Mouse (Mus musculus) embryonic facial prominence, embryonic 12.5 days (tissue): Measurements from ENCODE around the gene Gm9922. TPM values are rescaled to one million over a fixed set of nuclear protein-coding genes. Genes with fewer than 3 reads are reported as not detected.

Experiments
- ATAC-seq: fragments of 200-750 bp; cut with Nextera tagmentation; 2 replicates; pipeline ENCODE4 v1.8.0; 2017; ENCODE audit not compliant: insufficient number of reproducible peaks, insufficient read depth, low FRiP score, low TSS enrichment
- H3K27ac ChIP-seq: fragments of 300-500 bp; sonication (generic); 2 replicates; pipeline ENCODE4 v1.5.1; 2016; ENCODE audit warnings: mild to moderate bottlenecking
- H3K27me3 ChIP-seq: fragments of 300-500 bp; sonication (generic); 2 replicates; pipeline ENCODE4 v1.6.1; 2016; ENCODE audit warnings: mild to moderate bottlenecking, moderate library complexity
- H3K36me3 ChIP-seq: fragments of 300-500 bp; sonication (generic); 2 replicates; pipeline ENCODE4 v1.6.1; 2016; ENCODE audit warnings: mild to moderate bottlenecking
- H3K4me1 ChIP-seq: fragments of 300-500 bp; sonication (generic); 2 replicates; pipeline ENCODE4 v1.6.1; 2016
- H3K4me2 ChIP-seq: fragments of 300-500 bp; sonication (generic); replicated peaks from 2 replicates; pipeline ENCODE4 v1.6.1; 2016; ENCODE audit warnings: mild to moderate bottlenecking, moderate library complexity
- H3K4me3 ChIP-seq: fragments of 300-500 bp; sonication (generic); 2 replicates; pipeline ENCODE4 v1.5.1; 2016; ENCODE audit warnings: mild to moderate bottlenecking
- H3K9ac ChIP-seq: fragments of 300-500 bp; sonication (generic); 2 replicates; pipeline ENCODE4 v1.6.1; 2016; ENCODE audit warnings: mild to moderate bottlenecking, moderate library complexity
- H3K9me3 ChIP-seq: fragments of 300-500 bp; sonication (generic); 2 replicates; pipeline ENCODE4 v1.6.1; 2016; ENCODE audit warnings: mild to moderate bottlenecking, moderate library complexity
- WGBS: fragments of 180-500 bp; shearing (Covaris S2); methylation state at CpG from one replicate; pipeline ENCODE4 v1.1.7; 2016; 5-methylcytosine and 5-hydroxymethylcytosine counted together
- polyA plus RNA-seq: library from polyadenylated mRNA; unstranded; fragments of >200 nt; fragmentation: Nextera tagmentation; extraction: Ambion mirVana; gene quantifications from 2 replicates; pipeline ENCODE4 v1.2.1, GENCODE M21; 2016

Gm9922 gene
- polyA plus RNA-seq: 2.0 and 2.3 TPM in 2 replicates

DNA sequence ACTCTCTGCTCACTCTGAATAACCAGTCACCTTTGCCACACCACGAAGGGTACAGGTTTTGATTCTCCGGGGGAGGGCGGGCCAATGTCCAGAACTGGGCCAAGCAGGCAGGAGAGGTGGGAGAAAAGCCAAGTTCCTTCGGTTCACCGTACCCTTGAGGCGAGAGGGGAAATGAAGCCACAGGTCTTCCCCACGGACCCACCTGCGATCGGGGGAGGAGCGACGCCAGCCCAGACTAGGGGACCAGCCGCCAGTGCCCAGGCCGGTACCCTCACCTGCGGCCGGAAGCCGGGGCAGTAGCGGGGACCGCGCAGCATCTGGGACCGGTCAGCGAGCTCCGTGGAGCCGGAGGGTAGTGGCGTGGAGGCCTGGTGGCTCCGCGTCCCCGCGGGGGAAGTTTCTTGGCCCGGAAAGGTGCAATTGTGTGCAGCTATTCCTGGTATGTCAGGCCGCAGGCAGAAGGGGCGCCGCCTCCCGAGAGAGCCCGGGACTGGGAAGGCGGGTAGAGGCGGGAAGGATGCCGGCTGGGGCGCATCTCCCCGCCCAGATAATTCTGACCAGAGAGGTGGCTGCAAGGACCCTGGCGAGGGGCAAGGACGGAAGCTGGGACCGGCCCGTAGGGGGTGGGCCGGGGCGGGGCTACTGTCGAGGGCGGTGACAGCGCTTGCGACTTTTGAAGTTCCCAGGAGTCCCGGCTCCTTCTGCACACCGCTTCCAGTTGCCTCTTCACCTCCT is at the start of gene Gm9922, which contains the start of gene Lmo7:
TSS of gene Gm9922 (minus strand) at position 578 of the 735 bp plus-strand sequence.
TSS of gene Lmo7 (plus strand) at position 721 of the 735 bp plus-strand sequence.
- peak; percentile 87 for ATAC-seq
- peak within 1 kb of the TSS; percentile 99 for H3K4me2 ChIP-seq
- WGBS: under 1% methylated on average over 47 of the region's 51 CpGs
- H3K4me3 ChIP-seq: peak within 1 kb of the TSS; percentile 70
- H3K27ac ChIP-seq: peak within 1 kb of the TSS; percentile 41; the same call in 1 of the 2 replicates
- no peaks in the 10 kb centered on the region for H3K9me3 ChIP-seq
- H3K27me3 ChIP-seq: peaks cover 21% of the 10 kb centered on the region
- H3K36me3 ChIP-seq: no peaks in the 10 kb centered on the region
- H3K9ac ChIP-seq: peak within 1 kb of the TSS; percentile 63
- H3K4me1 ChIP-seq: 0 out of 2 replicates have a peak, but pooled peaks cover 3% of the 10 kb centered on the region

- no peak for ATAC-seq
- H3K27me3 ChIP-seq: no peaks in the 10 kb centered on the region
- WGBS: 96% methylated on average over 3 of the region's 3 CpGs
Observed at GRCm38 (mm10) chr14:101778426-101778825, 48.8 kb upstream of the Gm9922 start.

GRCm38 (mm10) chr14:101777129-101777493 is 47.5 kb upstream of the Gm9922 start:
- WGBS: 36% methylated on average over 3 of the region's 3 CpGs
- H3K27ac ChIP-seq: no peak overlapping the region
- H3K9ac ChIP-seq: no peak overlapping the region
- H3K9me3 ChIP-seq: no peaks in the 10 kb centered on the region
- no peaks in the 10 kb centered on the region for H3K27me3 ChIP-seq
- no peak for ATAC-seq
- no peaks in the 10 kb centered on the region for H3K4me1 ChIP-seq
- no peak overlapping the region for H3K4me2 ChIP-seq
- H3K4me3 ChIP-seq: no peak overlapping the region
- H3K36me3 ChIP-seq: no peaks in the 10 kb centered on the region

More at GRCm38 (mm10) chr14:101778426-101778825, 48.8 kb upstream of the Gm9922 start:
- Histone ChIP-seq H3K9ac (no peak overlapping the region), H3K27ac (no peak overlapping the region), H3K36me3 (no peaks in the 10 kb centered on the region), H3K9me3 (no peaks in the 10 kb centered on the region), H3K4me1 (no peaks in the 10 kb centered on the region), H3K4me3 (no peak overlapping the region), H3K4me2 (no peak overlapping the region)

DNA sequence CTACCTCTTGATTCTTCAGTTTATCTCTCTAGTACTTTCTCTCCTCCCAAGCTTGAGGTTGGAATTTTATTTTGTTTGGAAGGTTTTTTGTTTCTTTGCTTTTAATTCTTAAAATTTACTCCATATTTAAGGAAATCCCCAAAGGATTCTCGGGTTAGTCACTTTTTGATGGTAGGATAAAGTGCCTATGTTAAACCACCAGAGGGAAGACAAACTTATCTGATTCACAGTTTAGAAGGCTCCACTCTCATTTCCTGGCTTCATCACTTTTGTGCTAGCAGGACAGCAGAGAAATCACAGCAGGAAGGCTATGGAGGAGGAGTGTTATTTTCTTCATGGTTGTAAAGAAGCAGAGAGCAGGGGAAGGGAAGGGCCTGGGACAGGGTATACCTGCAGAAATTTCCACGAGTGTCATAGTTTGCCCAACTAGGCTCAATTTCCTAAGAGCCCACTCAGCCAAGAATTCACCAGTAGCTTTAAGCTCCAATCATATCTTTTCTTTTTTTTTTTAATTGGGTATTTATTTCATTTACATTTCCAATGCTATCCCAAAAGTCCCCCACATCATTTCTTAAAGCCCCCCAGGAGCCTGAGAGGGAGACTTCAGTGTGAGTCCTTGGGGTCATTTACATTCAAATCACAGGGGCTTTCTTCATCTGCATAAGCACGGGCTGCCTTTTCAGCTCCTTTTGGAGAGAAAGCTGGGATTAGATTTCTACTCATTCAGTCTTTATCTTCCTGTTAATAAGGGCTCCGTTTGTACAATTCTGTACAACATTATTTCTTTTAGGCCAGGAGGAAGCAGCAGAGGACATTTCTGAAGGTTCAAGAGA is 46.9 kb upstream of the Gm9922 start:
- no peak overlapping the region for H3K9ac ChIP-seq
- no peak for ATAC-seq
- no peak overlapping the region for H3K4me2 ChIP-seq
- no peaks in the 10 kb centered on the region for H3K4me1 ChIP-seq
- H3K27me3 ChIP-seq: no peaks in the 10 kb centered on the region
- H3K27ac ChIP-seq: no peak overlapping the region
- WGBS: 24% methylated on average over 4 of the region's 4 CpGs
- no peaks in the 10 kb centered on the region for H3K9me3 ChIP-seq
- no peak overlapping the region for H3K4me3 ChIP-seq
- H3K36me3 ChIP-seq: no peaks in the 10 kb centered on the region

DNA sequence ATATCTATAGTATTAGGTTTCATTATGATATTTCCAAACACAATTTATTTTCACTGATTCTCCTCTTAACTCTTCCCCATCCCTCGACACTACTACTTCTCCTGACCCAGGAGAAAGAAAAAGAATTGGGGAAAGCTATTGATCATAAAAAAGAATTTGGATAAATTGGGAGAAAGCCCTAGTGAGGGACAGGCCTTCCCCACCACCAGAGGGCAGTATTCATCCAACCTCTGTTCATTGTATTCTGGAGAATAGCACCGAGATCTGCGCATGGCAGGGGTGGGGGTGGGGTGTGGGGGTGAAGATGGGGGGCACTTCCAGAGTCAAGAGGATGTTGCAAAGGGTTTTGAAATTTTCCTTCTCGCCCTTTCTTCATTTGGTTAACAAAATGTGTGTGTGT is 45.0 kb upstream of the Gm9922 start:
- H3K27ac ChIP-seq: no peak overlapping the region
- H3K4me2 ChIP-seq: no peak overlapping the region
- no peak overlapping the region for H3K9ac ChIP-seq
- no peak for ATAC-seq
- no peaks in the 10 kb centered on the region for H3K4me1 ChIP-seq
- H3K9me3 ChIP-seq: no peaks in the 10 kb centered on the region
- no peaks in the 10 kb centered on the region for H3K27me3 ChIP-seq
- 62% methylated on average over 4 of the region's 4 CpGs for WGBS
- no peak overlapping the region for H3K4me3 ChIP-seq
- H3K36me3 ChIP-seq: no peaks in the 10 kb centered on the region

DNA sequence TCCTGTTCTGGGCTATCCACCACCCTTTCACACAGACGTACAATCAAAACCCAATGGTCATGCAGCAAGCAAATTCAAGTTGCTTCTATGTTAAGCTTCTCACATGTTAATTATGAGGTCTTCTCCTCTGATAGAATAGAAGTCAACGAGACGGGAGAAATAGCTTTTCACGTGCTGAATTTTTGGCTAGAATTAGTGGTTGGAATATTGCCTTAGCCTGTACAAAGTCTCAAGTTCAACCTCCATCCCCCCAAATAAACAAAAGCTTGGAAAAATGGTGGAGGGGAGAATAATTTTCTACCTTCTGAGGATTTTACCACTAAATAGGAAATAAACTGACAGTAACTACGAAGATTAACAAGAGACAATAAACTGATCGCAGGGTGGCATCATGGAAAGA is 42.1 kb upstream of the Gm9922 start:
- WGBS: 89% methylated on average over 6 of the region's 6 CpGs

GRCm38 (mm10) chr14:101771336-101771735 is 41.7 kb upstream of the Gm9922 start:
- Histone ChIP-seq H3K4me1 (no peaks in the 10 kb centered on the region), H3K9ac (no peak overlapping the region), H3K4me3 (no peak overlapping the region), H3K27me3 (no peaks in the 10 kb centered on the region), H3K27ac (no peak overlapping the region), H3K4me2 (no peak overlapping the region), H3K9me3 (no peaks in the 10 kb centered on the region), H3K36me3 (no peaks in the 10 kb centered on the region)
- ATAC-seq: no peak
- WGBS: 74% methylated on average over 5 of the region's 5 CpGs

More for the DNA sequence above, 42.1 kb upstream of the Gm9922 start:
- no peak for ATAC-seq
- Histone ChIP-seq H3K27me3 (no peaks in the 10 kb centered on the region), H3K9me3 (no peaks in the 10 kb centered on the region), H3K27ac (no peak overlapping the region), H3K36me3 (no peaks in the 10 kb centered on the region), H3K4me3 (no peak overlapping the region), H3K9ac (no peak overlapping the region), H3K4me1 (no peaks in the 10 kb centered on the region), H3K4me2 (no peak overlapping the region)

GRCm38 (mm10) chr14:101763762-101764295 is 34.2 kb upstream of the Gm9922 start:
- Histone ChIP-seq H3K4me1 (no peaks in the 10 kb centered on the region), H3K36me3 (no peaks in the 10 kb centered on the region), H3K9ac (no peak overlapping the region), H3K27ac (no peak overlapping the region), H3K4me3 (no peak overlapping the region), H3K4me2 (no peak overlapping the region), H3K27me3 (no peaks in the 10 kb centered on the region), H3K9me3 (no peaks in the 10 kb centered on the region)
- ATAC-seq: no peak
- 28% methylated on average over 3 of the region's 3 CpGs for WGBS

- Histone ChIP-seq H3K9ac (no peak overlapping the region), H3K36me3 (no peaks in the 10 kb centered on the region), H3K4me1 (no peaks in the 10 kb centered on the region), H3K9me3 (no peaks in the 10 kb centered on the region), H3K4me3 (no peak overlapping the region), H3K4me2 (no peak overlapping the region), H3K27ac (no peak overlapping the region), H3K27me3 (no peaks in the 10 kb centered on the region)
- ATAC-seq: no peak
- 38% methylated on average over 1 of the region's 1 CpGs for WGBS
Observed at GRCm38 (mm10) chr14:101762267-101762666, 32.7 kb upstream of the Gm9922 start.

DNA sequence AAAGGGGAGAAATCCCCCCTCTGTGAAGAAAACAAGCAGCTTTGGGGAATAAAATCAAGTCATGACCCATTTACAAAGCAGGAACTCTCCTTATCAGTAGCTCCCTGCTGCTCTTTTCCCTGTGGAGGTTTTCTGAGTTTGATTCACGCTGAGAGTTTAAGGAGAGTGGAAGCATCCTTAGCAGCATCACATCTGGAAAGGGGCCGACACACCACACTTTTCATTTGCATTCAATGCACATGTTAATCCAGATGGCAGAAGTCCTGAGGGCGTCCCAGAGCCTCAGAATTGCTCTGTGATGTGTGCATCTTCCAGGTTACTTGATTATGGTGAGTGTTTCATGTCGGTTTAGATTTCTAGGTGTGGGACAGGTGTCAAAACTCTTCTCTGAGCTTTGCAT is 25.8 kb upstream of the Gm9922 start:
- H3K27me3 ChIP-seq: no peaks in the 10 kb centered on the region
- no peaks in the 10 kb centered on the region for H3K36me3 ChIP-seq
- ATAC-seq: no peak
- no peak overlapping the region for H3K4me3 ChIP-seq
- H3K4me1 ChIP-seq: no peaks in the 10 kb centered on the region
- H3K27ac ChIP-seq: no peak overlapping the region
- H3K4me2 ChIP-seq: no peak overlapping the region
- 35% methylated on average over 4 of the region's 4 CpGs for WGBS
- no peaks in the 10 kb centered on the region for H3K9me3 ChIP-seq
- H3K9ac ChIP-seq: no peak overlapping the region

GRCm38 (mm10) chr14:101750910-101751309 is 21.3 kb upstream of the Gm9922 start:
- Histone ChIP-seq H3K27ac (no peak overlapping the region), H3K36me3 (no peaks in the 10 kb centered on the region), H3K4me1 (no peaks in the 10 kb centered on the region), H3K9me3 (no peaks in the 10 kb centered on the region), H3K4me2 (no peak overlapping the region), H3K27me3 (no peaks in the 10 kb centered on the region), H3K9ac (no peak overlapping the region), H3K4me3 (no peak overlapping the region)
- 82% methylated on average over 4 of the region's 4 CpGs for WGBS
- ATAC-seq: no peak
